ENCODE assay signal across 10 mouse cellular contexts in genomic region chr3:8310379-8311128, GRCm38 (mm10).
A peak's percentile ranks its signal among the peaks of the same experiment; 100 is the strongest.
DNase-seq lines count a peak whose midpoint lies in the region; ATAC-seq lines count a peak whose summit lies in the region.
"Had no signal": no experiment of that assay in that cellular context is flagged by ENCODE, and none has a peak within 500 bp of the region (broad histone marks: within the 10 kb centered on the region; RNA-seq: fewer than 3 reads in every experiment).

No protein-coding gene starts in this region.

- H3K4me3 ChIP-seq in forebrain, embryonic 11.5 days (ENCODE audit: low read depth, low read length), result no peak overlapping the region
- H3K4me3 ChIP-seq in forebrain, embryonic 10.5 days, result no peak overlapping the region
- H3K4me3 ChIP-seq in limb, embryonic 13.5 days, result no peak overlapping the region
- H3K4me3 ChIP-seq: intestine, embryonic 15.5 days had no signal

- ATAC-seq in forebrain, embryonic 11.5 days (replicated peaks; ENCODE audit: low FRiP score), result peak; percentile 95
- peak; percentile 51 for ATAC-seq in limb, embryonic 13.5 days (ENCODE audit: low FRiP score, low read depth)
- ATAC-seq: intestine, embryonic 15.5 days had no signal

- no peaks in the 10 kb centered on the region for H3K27me3 ChIP-seq in forebrain, embryonic 11.5 days (ENCODE audit: control insufficient read depth, insufficient read depth, low read length)
- H3K27me3 ChIP-seq in forebrain, embryonic 10.5 days (ENCODE audit: poor library complexity, severe bottlenecking), result no peaks in the 10 kb centered on the region
- H3K27me3 ChIP-seq in limb, embryonic 13.5 days, result no peaks in the 10 kb centered on the region
- H3K27me3 ChIP-seq: intestine, embryonic 15.5 days had no signal

- H3K4me1 ChIP-seq in forebrain, embryonic 11.5 days (replicated peaks; ENCODE audit: control insufficient read depth, insufficient read depth, low read length), result no peaks in the 10 kb centered on the region
- H3K4me1 ChIP-seq in forebrain, embryonic 10.5 days, result peaks cover 14% of the 10 kb centered on the region
- H3K4me1 ChIP-seq in limb, embryonic 13.5 days, result no peaks in the 10 kb centered on the region
- H3K4me1 ChIP-seq: intestine, embryonic 15.5 days had no signal

- H3K36me3 ChIP-seq in forebrain, embryonic 11.5 days (ENCODE audit: control insufficient read depth, insufficient read depth, low read length), result no peaks in the 10 kb centered on the region
- no peaks in the 10 kb centered on the region for H3K36me3 ChIP-seq in forebrain, embryonic 10.5 days (replicated peaks)
- no peaks in the 10 kb centered on the region for H3K36me3 ChIP-seq in limb, embryonic 13.5 days
- H3K36me3 ChIP-seq: intestine, embryonic 15.5 days had no signal

- H3K4me2 ChIP-seq in forebrain, embryonic 11.5 days (ENCODE audit: low read depth, low read length, severe bottlenecking), result no peak overlapping the region
- H3K4me2 ChIP-seq in limb, embryonic 13.5 days (replicated peaks), result no peak overlapping the region
- H3K4me2 ChIP-seq: intestine, embryonic 15.5 days had no signal

- no peaks in the 10 kb centered on the region for H3K9me3 ChIP-seq in forebrain, embryonic 11.5 days (ENCODE audit: control insufficient read depth, low read length)
- no peaks in the 10 kb centered on the region for H3K9me3 ChIP-seq in forebrain, embryonic 10.5 days
- H3K9me3 ChIP-seq in limb, embryonic 13.5 days, result no peaks in the 10 kb centered on the region
- H3K9me3 ChIP-seq: intestine, embryonic 15.5 days had no signal

- H3K9ac ChIP-seq in forebrain, embryonic 11.5 days (ENCODE audit: low read length), result no peak overlapping the region
- H3K9ac ChIP-seq in limb, embryonic 13.5 days, result no peak overlapping the region
- H3K9ac ChIP-seq: intestine, embryonic 15.5 days had no signal

- 39% methylated on average over 4 of the region's 4 CpGs for WGBS in forebrain, embryonic 11.5 days
- 46% methylated on average over 4 of the region's 4 CpGs for WGBS in forebrain, embryonic 10.5 days
- 63% methylated on average over 4 of the region's 4 CpGs for WGBS in limb, embryonic 13.5 days

- peak; percentile 54 for DNase-seq in forebrain, embryonic 11.5 days (ENCODE audit: low spot score)
- no peak for DNase-seq in forebrain, embryonic 10.5 days (ENCODE audit: extremely low spot score, low spot score)
- DNase-seq in right cerebral cortex, postnatal 14 days, result peak; percentile 4
- no peak for DNase-seq in right cerebral cortex, postnatal 4 days
- no peak for DNase-seq in heart, postnatal 36 days
- no peak for DNase-seq in ovary, adult 18-20 months (ENCODE audit: low spot score)
- DNase-seq in cerebellum, adult 11-12 months, result no peak

- intact Hi-C loops in heart, postnatal 36 days (cut with DNase I), result no loop called here

- no peak overlapping the region for H3K27ac ChIP-seq in forebrain, embryonic 11.5 days (ENCODE audit: low read depth, low read length)
- H3K27ac ChIP-seq in forebrain, embryonic 10.5 days, result no peak overlapping the region
- no peak overlapping the region for H3K27ac ChIP-seq in limb, embryonic 13.5 days
- H3K27ac ChIP-seq: intestine, embryonic 15.5 days; macrophage had no signal

Comparison
In these comparisons a context has a peak if more than half of its experiments do, and no peak if none do; other contexts are left out.
1. DNase-seq: peak in forebrain, embryonic 11.5 days (single experiment) and right cerebral cortex, postnatal 14 days (single experiment); none in forebrain, embryonic 10.5 days (single experiment), right cerebral cortex, postnatal 4 days (single experiment), heart, postnatal 36 days (0 of 2), ovary, adult 18-20 months (single experiment) and cerebellum, adult 11-12 months (single experiment).